Mouse (Mus musculus): ENCODE data around the gene Leng9.

Gene Leng9

DNA sequence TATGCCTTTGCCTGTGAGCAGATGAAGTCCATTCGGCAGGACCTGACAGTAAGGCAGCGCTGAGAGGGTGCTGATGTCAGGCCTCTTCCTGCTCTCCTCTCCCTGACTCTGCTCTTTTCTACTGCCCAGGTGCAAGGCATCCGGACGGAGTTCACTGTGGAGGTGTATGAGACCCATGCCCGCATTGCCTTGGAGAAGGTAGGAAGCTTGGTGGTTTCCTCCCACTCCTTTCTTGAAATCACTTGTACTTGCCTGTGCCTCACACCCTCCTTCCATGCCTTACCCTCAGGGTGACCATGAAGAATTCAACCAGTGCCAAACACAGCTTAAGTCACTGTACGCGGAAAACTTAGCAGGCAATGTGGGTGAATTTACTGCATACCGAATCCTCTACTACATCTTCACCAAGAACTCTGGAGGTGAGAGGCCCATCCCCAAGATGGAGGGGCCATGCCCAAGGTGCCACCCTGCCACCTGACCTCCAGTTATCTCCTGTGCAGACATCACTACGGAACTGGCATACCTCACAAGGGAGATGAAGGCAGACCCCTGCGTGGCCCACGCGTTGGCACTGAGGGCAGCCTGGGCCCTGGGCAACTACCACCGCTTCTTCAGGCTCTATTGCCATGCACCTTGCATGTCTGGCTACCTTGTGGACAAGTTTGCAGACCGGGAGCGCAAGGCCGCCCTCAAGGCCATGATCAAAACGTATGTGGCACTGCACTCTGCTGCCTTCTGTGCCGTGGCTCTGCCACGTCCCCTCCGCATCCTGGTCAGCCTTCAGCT is 5.2 kb downstream of the Leng9 start:
- DNase-seq (ENCODE audit: low read depth, low spot score): no peak

DNA sequence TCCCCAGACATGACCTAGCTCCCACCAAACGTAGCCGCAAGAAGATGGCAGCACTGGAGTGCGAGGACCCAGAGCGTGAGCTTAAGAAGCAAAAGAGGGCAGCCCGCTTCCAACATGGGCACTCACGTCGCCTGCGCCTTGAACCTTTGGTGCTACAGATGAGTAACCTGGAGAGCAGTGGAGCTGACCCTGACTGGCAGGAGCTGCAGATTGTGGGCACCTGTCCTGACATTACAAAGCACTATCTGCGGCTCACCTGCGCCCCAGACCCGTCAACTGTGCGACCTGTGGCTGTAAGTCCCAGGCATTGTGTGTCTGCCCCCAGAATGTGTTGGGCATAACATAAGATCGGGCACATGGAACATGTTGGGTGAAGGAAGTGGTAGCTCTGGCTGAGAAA is 6.1 kb downstream of the Leng9 start:
- no peak for DNase-seq (ENCODE audit: low read depth, low spot score)

DNA sequence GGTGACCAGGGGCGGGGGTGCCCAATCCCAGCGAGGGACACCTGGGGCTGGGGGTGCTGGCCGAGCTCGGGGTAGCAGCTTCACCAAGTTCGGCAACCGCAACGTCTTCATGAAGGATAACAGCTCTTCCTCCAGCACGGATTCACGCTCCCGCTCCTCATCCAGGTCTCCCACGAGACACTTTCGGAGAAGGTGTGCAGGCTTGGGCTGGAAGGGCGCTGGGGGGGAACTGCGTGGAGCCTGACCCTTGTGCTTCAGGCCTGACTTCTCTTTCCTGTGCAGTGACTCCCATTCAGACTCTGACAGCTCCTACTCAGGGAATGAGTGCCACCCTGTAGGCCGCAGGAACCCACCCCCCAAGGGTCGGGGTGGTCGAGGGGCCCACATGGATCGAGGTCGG is 6.7 kb downstream of the Leng9 start:
- no peak for DNase-seq (ENCODE audit: low read depth, low spot score)

DNA sequence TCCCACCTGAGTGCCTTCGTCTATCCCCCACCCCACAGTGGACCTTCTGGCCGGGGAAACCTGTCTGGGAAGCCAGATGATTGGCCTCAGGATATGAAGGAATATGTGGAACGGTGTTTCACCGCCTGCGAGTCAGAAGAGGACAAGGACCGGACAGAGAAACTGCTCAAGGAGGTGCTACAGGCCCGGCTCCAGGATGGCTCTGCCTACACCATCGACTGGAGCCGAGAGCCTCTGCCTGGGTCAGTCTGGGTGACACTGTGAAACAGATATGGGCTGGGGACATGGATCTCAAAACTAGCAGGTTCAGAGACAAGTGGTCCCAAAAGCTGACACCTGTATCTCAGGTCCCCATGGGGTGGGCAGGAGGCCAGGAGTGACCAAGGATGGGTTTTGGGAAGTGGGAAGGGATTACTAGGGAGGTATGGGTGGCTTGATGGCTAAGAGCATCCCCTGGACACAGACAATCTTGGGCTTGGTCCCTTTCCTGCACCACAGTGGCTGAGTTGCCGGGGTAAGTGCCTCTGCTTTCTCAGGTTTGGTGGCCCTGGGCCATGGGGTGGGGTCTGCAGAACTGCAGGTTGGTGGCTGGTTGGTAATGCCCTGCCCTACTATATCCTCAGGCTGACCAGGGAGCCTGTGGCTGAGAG is 7.3 kb downstream of the Leng9 start:
- no peak for DNase-seq (ENCODE audit: low read depth, low spot score)

DNA sequence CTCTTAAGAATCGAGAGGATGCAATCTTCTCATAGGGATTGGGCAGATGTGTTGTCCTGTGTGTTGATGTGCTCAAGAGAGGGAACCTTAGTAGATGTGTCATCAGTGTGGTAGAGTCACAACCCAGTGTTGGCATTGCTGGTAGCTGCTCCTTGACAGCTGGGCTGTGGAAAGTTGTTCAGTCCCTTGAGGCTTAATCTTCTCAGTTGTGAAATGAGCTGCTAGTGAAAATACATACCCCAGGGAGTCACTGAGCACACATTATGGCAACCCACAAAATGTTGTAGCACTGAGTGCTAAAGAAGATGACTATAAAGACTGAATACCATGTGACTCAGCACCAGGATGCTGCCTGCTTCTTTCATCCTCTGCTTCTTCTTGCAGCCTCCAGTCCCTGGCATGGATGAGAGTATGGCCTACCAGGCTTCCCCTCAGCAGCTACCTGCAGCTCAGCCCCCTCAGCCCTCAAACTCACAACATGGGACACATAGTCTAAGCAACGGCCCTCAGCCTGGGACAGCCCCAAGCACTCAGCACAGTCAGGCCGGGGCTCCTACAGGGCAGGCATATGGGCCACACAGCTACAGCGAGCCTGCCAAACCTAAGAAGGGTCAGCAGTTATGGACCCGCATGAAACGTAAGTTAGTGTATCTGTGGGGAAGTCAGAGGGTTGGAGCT is 8.4 kb downstream of the Leng9 start:
- no peak for DNase-seq (ENCODE audit: low read depth, low spot score)

DNA sequence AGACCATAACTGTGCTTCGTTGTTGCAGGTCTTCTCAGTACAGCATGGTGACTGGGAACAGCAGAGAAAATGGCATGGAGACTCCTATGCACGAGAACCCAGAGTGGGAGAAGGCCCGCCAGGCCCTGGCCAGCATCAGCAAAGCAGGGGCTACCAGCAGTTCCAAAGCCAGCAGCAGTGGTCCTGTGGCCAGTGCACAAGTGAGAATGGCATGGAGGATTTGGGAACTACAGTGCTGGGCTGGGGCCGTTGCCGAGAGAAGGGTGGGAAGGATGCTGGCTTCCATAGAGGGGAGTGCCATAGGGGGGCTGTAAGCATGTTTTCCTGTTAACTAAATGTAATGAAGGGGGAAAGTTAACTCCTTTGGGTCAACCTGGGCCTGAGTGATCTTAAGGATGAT is 10.8 kb downstream of the Leng9 start:
- DNase-seq (ENCODE audit: low read depth, low spot score): no peak

DNA sequence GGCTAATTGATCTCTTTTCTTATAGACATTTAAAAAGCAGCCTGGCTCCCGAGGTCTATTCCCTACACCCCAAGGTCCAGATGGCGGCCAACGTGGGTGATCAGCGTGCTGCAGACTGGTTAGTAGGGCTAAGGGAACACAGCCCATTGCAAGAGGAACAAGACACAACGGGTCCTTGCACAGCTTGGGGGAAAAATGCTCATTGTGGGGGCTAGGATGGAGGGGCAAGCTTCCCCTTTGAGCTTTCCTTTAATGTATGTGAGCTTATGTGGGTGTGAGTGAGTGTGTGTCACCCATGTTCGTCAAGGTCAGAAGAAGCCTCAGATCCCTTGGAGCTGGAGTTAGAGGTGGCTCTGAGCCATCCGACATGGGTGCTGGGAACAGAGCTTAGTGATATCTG is 11.5 kb downstream of the Leng9 start:
- no peak for DNase-seq (ENCODE audit: low read depth, low spot score)

DNA sequence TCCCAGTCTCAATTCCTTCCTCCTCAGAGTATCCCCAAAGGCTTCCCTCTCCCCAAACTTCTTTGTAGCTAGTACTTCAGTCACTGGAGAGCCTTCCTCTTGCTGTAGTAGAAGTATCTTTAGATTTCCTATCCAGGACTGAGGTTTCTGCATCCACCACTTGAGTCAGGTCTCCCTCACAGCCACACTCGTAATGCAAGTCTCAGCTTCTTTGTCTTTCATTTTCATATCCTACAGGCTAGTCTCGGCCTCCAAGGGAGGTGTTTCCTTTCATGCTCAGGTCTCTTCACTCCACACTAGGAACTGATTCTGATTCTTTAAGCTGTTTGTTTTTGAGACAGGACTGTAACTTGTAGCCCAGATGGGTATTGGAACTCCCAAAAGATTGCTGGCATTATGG is 12.0 kb downstream of the Leng9 start:
- DNase-seq (ENCODE audit: low read depth, low spot score): no peak

DNA sequence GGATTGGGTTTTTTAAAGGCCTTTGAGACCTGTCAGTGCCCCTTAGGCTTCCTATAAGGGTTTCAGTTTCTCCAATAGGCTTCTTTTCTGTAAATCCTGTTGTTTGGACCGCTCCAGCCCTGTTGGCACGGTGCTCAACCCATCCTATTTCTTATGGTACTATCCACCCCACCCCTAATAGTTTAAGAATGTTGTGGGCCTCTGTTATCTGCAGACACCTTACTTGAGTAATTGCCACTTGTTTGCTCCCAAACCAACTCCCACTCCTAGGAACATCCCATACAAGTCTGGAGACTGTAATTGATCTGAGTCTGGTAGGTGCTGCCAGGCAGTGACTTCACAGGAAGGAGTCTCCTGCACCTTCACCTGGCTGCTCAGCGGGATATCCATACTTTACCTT is 12.4 kb downstream of the Leng9 start:
- DNase-seq (ENCODE audit: low read depth, low spot score): no peak

DNA sequence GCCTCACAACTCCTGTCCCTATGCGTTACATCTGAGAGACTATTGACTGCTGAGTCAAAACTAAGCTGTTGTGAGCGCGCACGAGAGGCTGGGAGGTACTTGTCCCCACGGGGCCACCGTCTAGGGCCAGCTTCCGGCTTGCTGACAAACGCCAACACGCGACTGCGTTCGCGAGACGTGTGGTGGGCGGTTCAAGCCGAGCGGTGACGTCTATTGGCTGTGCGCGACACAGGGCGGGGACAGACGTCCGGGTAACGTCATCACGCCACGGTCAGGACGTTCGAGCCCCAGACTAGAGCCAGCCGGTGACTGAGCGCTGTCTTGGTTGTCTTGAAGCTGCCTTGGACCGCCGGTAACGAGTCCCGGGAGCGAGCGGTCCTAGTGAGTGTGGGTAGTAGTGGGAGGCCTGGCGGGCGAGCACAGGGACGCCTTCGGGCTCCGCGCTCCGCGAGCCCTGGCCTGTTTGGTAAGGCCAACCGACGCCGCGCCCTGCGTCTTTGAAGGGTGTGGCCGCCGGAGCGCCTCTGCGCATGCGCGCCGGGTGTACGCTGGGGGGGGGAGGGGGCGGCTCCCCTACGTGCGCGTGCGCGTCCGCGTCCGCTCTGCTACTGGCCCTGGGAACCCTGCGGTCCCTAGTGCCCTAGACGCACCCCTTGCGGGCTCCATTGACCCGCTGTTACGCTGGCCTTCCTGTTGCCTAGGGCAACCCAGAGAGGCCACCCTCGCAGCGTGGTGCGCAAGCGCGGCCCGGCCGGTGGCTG is 13.2 kb downstream of the Leng9 start, which contains the start of gene Leng8:
TSS of gene Leng8 (plus strand) at position 269 of the 761 bp plus-strand sequence.
- DNase-seq (ENCODE audit: low read depth, low spot score): peak; percentile 99

DNA sequence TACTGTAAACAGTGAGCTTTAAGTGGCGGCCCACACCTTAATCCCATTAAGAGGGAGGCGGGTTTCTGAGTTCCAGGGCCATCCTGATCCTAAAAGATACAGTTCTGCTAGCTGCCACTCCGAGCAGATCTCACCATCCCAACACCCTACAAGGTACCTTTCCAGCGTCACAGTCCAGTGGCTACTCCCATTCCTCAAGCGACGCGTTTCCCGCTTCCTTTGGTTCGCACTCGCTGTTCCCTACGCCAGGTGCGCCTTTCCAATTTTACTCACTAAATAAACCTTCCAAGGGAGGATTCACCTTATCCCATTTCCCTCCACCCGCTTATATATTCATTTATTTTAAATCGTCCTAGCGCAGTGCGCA is 13.8 kb downstream of the Leng9 start:
- DNase-seq (ENCODE audit: low read depth, low spot score): no peak

DNA sequence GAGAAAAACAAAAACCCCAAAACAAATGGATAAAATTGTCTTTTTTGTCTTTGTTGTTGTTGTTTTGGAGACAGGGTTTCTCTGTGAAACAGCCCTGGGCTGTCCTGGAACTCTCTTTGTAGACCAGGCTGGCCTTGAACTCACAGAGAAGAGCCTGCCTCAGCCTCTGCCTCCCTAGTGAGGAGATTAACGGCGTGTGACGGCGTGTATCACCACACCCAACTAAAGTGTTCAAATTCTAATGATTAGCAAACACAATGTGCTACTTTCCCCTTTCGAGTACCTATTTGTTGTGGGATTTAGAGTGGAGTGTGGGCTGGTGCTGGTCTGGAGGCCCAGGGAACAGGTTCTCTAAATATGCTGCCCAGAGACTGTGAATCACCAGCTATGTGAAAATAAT is 15.3 kb downstream of the Leng9 start:
- DNase-seq (ENCODE audit: low read depth, low spot score): no peak

DNA sequence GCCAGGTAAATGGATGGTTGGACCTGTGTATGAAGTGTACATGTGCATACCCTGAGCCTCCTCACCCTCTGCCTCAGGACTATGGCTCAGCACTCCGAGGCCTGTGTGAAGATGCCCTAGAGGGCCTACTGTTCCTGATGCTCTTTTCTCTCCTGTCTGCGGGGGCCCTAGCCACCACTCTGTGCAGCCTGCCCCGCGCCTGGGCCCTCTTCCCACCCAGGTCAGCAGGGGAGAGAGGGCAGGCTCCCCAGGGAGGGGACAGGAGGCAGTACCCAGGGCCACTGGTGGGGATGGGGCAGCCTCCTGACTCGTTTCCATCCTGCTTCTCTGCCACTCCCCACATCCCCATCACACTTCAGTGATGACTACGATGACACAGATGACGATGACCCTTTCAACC is 17.2 kb downstream of the Leng9 start:
- DNase-seq (ENCODE audit: low read depth, low spot score): no peak

DNA sequence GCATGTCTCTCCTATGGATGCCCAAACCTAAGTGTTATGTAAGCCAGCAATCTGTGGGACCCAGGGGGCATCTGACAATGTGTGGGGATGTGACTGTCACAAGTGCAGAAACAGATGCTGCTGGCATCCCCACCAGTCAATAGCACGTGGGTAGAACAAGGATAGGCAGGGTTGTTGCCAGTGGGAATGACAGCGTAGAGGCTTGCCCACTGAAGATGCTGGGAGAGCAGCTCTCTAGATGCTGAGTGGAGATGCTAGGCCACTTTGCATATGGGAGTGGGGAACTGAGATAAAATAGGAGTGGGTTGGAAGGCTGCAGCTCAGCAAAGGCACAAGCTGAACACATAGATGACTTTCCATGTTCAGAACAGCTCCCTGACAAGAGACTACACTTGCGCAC is 17.6 kb downstream of the Leng9 start:
- DNase-seq (ENCODE audit: low read depth, low spot score): no peak

DNA sequence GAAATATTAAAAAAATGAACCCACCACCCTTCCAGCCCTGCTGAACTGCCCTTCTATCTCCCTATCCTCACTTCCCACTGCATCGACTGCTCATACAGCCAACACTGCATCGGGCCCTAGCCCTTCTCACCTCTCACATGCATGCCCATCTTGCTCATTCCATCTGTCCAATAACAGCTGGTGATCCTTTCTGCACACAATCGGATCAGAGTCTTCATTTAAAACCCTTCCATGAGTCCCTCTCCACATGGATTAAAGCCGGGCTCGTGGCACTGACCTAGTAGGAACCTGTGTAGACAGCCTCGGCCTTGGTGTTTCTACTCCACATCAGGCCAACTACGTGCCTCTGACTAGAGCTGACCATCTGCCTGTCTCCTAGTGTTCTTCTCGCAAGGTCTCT is 18.2 kb downstream of the Leng9 start:
- DNase-seq (ENCODE audit: low read depth, low spot score): no peak

DNA sequence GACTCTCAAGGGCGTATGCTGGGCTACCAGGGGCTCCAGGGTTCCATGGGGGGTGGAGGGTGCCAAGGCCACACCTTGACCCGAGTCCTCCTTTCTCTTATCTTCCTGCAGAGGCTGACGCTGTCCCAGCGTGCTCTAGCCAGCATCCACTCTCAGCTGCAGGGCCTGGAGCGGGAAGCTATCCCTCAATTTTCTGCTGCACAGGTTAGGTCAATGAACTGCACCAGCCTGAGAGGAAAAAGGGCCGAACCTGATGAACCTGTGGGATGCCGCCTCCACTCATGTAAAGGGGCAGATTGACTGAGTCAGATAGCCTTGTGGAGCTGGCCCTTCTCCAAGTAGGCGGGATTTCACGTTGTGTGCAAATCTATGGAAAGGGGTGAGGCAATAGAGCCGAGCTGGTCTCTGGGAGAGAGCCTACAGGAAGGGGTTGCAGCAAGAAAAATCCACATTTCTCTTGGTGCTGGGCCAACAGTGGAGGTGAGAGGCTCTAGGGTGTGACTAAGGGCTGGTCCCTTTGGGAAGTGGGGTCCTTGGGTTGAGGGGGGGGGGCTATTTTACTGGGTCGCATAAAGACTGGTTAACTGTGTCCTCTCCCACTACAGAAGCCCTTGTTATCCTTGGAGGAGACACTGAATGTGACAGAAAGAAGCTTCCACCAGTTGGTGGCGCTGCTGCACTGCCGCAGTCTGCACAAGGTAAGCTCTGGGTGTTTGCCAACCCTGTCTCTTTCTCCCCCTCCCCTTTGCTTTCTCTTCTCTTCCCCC is 19.3 kb downstream of the Leng9 start:
- DNase-seq (ENCODE audit: low read depth, low spot score): peak; percentile 71

DNA sequence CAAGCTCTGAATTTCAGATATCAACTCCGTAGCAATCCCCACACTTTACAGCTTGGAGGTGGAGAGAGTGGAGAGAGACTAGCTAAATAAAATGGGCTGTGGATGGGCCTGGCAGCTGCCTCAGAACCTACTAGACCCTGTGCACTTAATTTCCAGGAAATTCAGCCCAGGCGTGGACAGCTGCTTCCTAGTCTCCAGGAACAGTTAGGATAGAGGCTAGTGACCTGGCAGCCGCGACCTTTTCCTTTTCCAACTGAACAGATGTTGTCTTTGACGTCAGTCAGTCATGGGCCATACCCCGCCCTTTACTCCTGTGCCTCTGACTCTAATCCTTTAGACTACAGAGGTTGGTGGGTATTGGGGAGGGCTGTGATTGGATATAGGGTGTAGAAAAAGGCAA is 21.3 kb downstream of the Leng9 start:
- DNase-seq (ENCODE audit: low read depth, low spot score): no peak

DNA sequence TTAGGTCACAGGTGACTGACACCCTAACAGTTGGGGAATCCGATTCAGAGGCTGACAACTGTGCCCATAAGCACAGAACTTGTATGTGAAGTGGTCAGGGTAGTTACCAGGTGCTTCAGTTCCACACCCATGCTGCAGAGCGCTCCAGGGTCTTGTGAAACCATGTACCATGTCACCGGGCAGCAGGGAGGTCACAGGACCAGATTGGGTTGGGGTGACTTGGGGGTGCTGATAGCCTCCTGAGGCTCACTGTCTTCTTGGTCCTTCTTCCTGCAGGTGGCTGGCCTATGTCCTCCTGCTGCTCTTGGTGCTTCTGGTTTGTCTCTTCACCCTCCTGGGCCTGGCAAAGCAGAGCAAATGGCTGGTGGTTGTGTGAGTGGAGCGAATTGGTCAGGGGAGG is 22.3 kb downstream of the Leng9 start:
- no peak for DNase-seq (ENCODE audit: low read depth, low spot score)

DNA sequence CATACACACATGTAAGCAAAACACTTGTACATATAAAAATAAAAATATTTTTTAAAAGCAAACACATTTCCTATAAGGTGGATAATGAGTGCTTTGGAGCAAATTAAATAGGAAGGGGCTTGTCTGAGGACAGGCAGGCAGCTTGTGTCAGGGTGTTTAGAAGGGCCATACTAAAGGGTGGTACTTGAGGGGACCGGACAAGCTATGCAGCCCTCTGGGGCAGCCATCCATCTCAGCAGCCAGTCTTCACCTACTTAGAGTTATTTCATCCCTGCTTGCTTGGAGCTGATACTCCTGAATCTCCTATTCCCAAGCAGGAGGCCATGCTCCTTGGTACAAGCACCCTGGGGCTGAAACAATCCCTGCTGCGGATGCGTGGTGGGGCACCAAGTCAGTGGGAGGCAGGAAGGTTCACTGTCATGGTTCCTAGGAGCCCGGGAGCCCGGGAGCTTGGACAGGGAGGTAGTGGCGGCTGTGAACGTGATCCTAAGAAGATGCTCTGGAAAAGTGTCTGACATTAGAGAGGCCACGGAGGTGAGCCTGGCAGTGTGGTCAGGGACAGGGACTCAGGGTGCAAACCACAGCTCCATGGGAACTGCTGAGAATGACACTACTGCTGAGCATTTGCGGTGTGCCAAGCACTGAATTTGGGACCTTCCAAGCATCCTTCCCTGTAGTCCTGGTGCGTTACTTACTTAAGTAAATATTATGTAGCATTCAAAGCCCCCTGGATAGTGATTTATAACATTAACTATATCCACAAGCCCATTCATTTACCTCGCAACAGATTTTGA is 23.0 kb downstream of the Leng9 start:
- DNase-seq (ENCODE audit: low read depth, low spot score): no peak

DNA sequence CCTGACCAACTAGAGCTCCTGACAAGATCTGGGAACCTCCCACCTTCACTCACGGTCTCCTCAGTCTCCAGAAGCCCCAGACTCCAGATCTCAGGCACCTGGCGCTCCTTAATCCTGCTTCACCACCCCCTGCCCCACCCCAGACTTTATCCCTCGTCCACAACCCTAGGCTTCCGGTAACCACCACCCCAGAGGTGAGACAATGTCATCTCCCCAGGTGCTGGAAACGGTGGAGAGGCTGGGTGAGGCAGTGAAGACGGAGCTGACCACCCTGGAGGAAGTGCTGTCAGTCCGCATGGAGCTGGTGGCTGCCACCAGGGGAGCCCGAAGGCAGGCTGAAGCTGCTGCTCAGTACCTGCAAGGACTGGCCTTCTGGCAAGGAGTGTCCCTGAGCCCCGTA is 24.9 kb downstream of the Leng9 start:
- no peak for DNase-seq (ENCODE audit: low read depth, low spot score)

DNA sequence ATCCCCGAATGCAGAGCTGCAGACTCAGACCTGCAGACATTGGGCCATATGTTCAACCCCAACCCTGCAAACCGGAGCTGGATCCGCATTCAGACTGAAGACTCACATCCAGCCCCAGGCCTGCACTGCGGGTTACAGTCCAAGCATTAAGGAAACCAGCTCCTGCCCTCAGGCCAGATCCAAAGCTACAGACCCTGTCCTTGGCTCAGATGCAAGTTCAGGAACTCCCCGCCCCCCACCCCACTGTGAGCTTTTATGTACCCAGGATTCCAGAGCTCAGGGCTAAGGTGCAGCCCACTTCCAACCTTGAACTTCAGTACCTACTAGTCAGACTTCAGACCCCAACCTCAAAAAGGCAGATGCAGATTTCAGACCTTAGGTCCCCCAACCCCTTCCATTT is 25.3 kb downstream of the Leng9 start:
- DNase-seq (ENCODE audit: low read depth, low spot score): no peak

Data from brain, embryonic 18.5 days (tissue).